Mouse (Mus musculus) adrenal gland, adult 8-10 months (tissue): ENCODE measurements around the gene Vapa. TPM values are rescaled to one million over a fixed set of nuclear protein-coding genes. Genes with fewer than 3 reads are reported as not detected.

Experiments used
- DNase-seq: peaks from one replicate; pipeline ENCODE4 v3.0.0; 2022
- total RNA-seq, 4 experiments: library from RNA; stranded (reverse); gene quantifications; 2 replicates each; pipeline ENCODE4 v1.2.4; 2022

Gene Vapa
- total RNA-seq, 4 experiments from 2014 or later: 108 to 165 (median 135) TPM

GRCm38 (mm10) chr17:65623130-65623529, 9.8 kb upstream of the Vapa start:
- no peak for DNase-seq

DNA sequence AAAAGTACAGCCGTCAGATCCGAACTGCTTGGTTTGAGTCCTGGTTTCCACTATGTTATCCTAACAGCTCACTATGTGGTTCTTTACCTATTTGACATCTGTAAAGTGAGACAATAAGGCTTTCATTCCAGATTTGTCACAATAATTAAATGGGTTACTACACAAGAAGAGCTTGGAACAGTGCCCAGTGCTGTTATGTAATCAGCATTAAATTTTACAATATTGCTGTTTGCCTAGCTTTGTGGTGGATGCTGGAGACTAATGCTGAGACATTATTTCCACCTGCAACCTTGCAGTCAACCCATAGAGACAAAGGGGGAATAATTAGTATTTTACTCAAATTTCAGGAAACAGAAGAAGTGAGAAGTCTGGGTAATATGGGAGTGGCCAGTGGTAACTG, 5.1 kb upstream of the Vapa start:
- DNase-seq: no peak

DNA sequence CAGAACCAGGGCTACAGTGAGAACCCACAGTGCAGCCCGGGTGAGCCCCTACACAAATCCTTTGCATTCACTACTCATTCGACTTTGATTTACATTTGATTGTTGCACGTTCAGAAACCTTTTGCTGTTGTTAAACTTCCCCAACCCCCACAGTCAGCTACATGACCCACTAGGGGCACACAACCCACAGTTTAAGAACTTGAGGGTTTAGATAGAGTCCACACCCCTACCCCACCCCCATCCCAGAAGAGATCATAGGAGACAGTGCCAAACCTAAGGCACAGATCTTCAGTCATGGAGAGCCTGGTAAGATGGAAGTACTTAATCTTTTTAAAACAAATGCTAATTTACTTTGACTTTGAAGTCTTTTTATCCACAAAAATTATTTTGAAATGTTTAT, 2.3 kb upstream of the Vapa start:
- DNase-seq: no peak

DNA sequence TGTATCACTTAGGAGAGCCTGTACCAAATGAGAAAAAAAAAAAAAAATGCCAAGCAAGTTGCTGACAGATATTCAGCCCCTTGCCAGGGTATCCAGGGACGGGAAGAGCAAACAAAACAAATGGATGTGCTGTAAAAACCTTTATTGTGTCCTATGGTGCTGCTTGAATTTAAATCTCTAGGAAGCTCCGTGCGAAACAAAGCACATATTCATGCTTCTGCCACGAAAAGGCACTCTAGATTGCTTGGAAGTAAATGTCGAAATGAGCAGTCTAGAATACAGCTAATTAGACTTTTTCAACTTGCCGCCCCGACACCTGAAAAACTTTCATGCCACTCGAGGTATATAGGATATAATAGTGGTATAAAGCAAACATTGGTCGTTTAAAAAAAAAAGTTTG, 1.1 kb upstream of the Vapa start:
- DNase-seq: no peak

DNA sequence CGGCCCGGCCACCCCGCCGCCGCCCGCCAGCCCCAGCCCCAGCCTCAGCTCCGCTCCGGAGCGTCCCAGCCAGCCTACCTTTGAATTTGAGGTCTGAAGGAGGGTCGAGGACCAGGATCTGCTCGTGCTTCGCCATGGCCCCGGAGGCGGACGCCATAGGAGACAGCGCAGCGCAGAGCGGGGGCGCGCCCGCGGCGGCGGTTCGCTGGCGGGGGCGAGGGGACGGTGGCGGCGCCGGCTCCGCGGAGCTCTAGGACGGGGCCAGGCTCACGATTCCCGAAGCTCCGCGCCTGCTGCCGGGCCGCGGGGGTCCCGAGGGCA, 253 bp downstream of the Vapa start:
- no peak for DNase-seq

DNA sequence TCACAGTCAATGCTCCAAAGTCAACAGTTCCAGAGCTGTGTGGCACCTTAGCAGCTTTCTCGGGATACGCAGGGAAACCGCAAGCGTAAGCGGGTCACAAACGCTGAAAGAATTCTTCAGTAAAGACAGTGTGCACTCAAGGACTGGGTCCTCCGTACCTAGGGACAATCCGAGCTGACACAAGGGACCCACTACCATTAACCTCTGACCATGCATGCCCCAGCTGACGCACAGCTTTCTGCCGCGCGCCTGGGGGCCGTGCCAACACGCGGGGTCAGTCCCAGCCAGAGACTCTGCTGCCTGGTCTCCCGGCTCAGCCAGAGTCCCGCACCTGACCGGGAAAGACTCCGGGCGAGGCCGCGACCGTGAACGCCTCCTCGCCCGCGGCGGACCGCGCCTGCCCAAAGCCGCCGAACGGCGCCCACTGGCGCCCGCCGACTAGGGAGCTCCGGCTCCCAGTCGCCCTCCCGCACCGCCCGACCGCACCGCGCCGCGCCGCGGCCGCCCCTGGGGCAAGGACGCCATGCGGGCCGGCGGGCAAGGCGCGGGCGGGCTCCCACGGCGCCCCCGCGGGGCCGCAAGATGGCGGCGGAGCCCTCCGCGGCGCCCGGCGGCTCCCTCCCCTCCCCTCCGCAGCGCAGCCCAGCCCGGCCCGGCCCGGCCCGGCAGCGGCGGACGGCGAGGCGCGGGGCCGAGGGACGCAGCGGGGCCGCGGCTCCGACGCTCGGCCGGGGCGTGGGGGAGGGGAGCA, 789 bp downstream of the Vapa start:
- peak; percentile 52 for DNase-seq

GRCm38 (mm10) chr17:65611721-65612120, 1.6 kb downstream of the Vapa start:
- DNase-seq: no peak

DNA sequence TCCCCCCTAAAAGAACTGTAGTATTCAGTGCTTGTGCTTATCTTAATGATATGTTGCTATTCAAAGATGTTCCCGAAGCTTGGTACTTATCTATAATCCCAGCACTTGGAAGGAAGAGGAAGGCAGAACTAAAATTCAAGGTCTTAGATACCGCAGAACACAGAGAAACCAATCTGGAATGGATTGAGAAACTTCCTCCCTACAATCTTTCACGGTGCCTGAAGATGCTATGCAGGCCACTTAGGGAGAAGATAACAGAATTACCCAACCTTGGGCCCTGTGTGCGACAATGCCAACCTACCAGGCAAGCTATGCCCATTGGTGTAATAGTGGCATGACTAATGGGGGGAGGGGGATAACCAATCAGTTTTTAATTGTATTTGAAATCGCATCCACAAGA, 4.6 kb downstream of the Vapa start:
- no peak for DNase-seq

- no peak for DNase-seq
Measured at GRCm38 (mm10) chr17:65608312-65608687, 5.1 kb downstream of the Vapa start.

- DNase-seq: no peak
Measured at GRCm38 (mm10) chr17:65607574-65608311, 5.6 kb downstream of the Vapa start.

DNA sequence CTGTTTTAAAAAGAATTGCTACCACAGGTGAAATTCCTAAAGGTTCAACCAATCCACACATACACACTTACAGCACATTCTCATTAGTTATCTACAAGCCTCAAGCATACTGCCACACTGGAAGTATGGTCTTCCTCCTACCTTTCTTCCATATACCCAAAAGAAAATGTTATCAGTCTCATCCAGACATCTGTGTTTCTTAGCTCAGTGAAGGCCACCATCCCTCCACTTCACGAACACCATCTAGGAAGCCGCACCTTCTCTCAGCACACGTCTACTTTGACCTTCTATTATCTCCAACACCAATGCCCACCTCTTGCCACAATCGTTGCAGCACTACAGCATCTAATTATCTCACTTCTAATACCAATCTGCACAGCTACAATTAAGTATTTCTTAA, 7.3 kb downstream of the Vapa start:
- no peak for DNase-seq

- no peak for DNase-seq
Measured at GRCm38 (mm10) chr17:65604892-65605291, 8.5 kb downstream of the Vapa start.

DNA sequence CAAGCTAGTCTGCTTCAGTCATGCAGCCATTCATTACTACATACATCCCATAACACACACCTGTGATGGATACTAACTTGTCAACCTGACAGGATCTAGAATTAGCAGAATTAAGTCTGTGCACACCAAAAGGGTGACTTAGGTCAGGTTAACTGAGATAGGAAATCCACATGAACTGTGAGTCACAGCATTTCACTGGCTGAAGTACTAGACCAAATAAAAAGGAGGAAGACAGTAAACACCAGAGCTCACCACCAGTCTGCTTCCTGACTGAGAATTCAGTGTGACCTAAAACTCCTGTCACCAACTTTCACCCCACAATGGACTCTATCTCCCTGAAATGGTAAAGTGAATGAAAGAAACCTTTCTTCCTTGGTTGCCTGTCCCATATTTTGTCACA, 9.0 kb downstream of the Vapa start:
- no peak for DNase-seq

DNA sequence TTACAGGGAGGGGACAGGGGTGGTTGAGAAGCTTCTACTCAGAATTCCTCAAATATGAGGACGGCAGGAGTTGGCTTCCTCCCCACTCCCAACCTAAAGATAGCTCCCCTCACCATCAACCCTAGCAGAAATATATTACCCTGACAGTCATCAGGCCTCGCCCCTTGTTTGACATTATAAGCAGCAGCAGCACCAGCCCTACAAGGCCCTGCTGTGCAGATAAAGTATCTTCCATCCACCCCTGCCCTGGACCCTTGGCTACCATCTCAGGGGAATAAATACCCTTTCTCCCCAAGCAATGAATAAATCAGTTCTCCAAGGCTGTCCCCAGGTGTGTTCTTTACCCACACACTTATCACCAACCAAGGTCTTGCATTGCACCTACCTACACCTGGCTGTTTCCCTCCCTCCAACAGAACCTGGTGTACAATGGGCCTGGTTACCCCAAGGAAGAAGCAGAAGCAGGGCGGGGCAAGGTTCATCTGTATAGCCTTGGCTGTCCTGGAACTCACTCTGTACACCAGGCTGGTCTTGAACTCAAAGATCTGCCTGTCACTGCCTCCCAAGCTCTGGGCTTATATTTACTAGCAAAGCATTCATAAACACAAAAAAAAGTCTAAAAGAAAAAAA, 15.4 kb downstream of the Vapa start:
- no peak for DNase-seq

- DNase-seq: no peak
Measured at GRCm38 (mm10) chr17:65594687-65595086, 18.7 kb downstream of the Vapa start.

- DNase-seq: no peak
Measured at GRCm38 (mm10) chr17:65586892-65587291, 26.5 kb downstream of the Vapa start.

- DNase-seq: no peak
Measured at GRCm38 (mm10) chr17:65581440-65581839, 31.9 kb downstream of the Vapa start.

- DNase-seq: no peak
Measured at GRCm38 (mm10) chr17:65579766-65580165, 33.6 kb downstream of the Vapa start.

DNA sequence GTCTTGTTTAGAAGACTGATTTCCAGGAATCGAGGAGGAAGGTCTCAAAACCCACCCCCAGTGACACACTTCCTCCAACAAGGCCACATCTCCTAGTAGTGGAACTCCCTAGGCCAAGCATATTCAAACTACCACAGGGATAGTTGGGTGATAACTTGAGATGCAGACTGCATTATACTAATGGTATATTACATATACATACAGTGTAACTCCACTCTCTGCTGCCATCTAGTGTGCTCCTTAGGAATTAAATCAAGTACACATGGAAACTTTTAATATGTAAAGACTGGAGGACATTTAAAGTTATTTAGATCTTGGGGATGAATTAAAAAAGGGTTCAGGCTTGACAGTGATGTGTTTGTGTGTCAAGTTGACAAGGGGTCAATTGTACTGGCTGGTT, 38.0 kb downstream of the Vapa start:
- DNase-seq: no peak

GRCm38 (mm10) chr17:65574850-65575249, 38.5 kb downstream of the Vapa start:
- DNase-seq: no peak

- peak; percentile 40 for DNase-seq
Measured at GRCm38 (mm10) chr17:65571866-65572265, 41.5 kb downstream of the Vapa start.

DNA sequence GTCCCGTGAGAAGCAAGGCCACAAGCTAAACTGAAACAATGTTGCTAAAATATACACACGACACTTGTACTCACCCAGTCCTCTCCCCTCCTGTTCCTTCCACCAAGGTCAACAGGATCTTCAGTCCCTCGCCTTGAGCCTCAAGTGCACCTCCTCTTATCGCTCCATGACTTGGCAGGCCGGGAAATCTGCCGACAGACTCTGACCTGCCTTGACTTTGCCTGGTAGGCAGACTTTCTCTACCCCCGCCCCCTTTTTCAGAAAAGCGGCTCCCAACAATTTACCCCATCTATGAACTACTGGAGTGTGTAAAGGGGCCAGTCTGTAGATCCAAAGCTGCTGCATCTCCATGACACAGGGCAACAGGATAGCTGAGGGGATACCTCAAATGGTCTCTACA, 41.9 kb downstream of the Vapa start:
- DNase-seq: peak; percentile 37

DNA sequence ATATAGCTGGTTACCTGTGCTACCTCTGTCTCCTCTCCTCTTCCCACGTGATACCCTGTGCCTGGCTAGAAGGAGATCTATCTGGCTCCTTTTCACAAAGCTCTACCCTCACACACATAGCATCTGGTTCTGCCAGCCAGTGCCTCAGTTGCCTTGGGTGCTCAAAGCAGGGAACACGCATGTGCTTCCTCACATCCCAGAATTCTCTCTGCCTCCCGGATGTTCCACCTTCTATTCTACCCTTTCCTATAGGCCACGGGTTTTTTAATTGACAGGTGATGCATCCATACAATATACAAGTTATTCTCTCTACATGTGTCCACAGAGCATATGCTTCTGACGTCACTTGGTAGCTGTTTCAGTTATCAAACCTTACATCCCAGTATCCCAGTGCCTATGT, 49.2 kb downstream of the Vapa start:
- DNase-seq: no peak

DNA sequence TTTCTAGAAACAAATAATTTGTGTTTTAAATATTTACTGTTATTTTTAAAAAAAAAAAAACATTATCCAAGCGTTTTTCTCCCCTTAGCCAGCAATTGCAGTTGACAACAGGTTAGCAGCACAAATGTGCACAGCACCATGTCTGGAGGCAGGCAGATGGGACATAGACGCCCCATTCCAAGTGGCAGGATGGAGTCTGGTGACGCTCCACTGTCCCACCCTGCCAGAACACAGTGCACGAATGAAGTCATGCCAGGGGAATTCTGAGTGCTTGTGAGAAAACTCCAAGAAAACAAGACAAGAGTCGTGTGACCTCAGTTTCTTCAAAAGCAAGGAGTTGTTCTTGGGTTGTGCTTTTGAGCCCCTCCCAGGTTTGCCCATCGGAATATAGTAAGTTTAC, 50.0 kb downstream of the Vapa start:
- no peak for DNase-seq
